Mouse (Mus musculus) hindbrain, embryonic 12.5 days (tissue): ENCODE results near the gene B4galnt1. TPM values are rescaled to one million over a fixed set of nuclear protein-coding genes. Genes with fewer than 3 reads are reported as not detected.

Experiments used
- ATAC-seq: fragments of 200-750 bp; cut with Nextera tagmentation; 2 replicates; pipeline ENCODE4 v1.8.0; 2017; ENCODE audit warnings: moderate TSS enrichment; ENCODE audit not compliant: low FRiP score
- H3K27ac ChIP-seq: fragments of 300-500 bp; sonication (generic); 2 replicates; pipeline ENCODE4 v1.5.1; 2016; ENCODE audit warnings: mild to moderate bottlenecking
- H3K27me3 ChIP-seq: fragments of 300-500 bp; sonication (generic); 2 replicates; pipeline ENCODE4 v1.6.1; 2016; ENCODE audit warnings: mild to moderate bottlenecking
- H3K36me3 ChIP-seq: fragments of 300-500 bp; sonication (generic); 2 replicates; pipeline ENCODE4 v1.6.1; 2016; ENCODE audit warnings: mild to moderate bottlenecking
- H3K4me1 ChIP-seq: fragments of 300-500 bp; sonication (generic); 2 replicates; pipeline ENCODE4 v1.6.1; 2016
- H3K4me2 ChIP-seq: fragments of 300-500 bp; sonication (generic); replicated peaks from 2 replicates; pipeline ENCODE4 v1.6.1; 2016; ENCODE audit warnings: mild to moderate bottlenecking
- H3K4me3 ChIP-seq: fragments of 300-500 bp; sonication (generic); 2 replicates; pipeline ENCODE4 v1.5.1; 2016; ENCODE audit warnings: mild to moderate bottlenecking
- H3K9ac ChIP-seq: fragments of 300-500 bp; sonication (generic); 2 replicates; pipeline ENCODE4 v1.6.1; 2016; ENCODE audit warnings: mild to moderate bottlenecking, moderate library complexity
- H3K9me3 ChIP-seq: fragments of 300-500 bp; sonication (generic); replicated peaks from 2 replicates; pipeline ENCODE4 v1.6.1; 2016; ENCODE audit warnings: mild to moderate bottlenecking
- WGBS: fragments of 180-500 bp; shearing (Covaris S2); methylation state at CpG from one replicate; pipeline ENCODE4 v1.1.7; 2016; 5-methylcytosine and 5-hydroxymethylcytosine counted together
- polyA plus RNA-seq: library from polyadenylated mRNA; unstranded; fragments of >200 nt; fragmentation: Nextera tagmentation; extraction: Ambion mirVana; gene quantifications from 2 replicates; pipeline ENCODE4 v1.2.1, GENCODE M21; 2016

Gene B4galnt1
- polyA plus RNA-seq, 1 experiment from 2014 or later: 21.6 TPM

- Histone ChIP-seq H3K27ac (no peak overlapping the region), H3K4me3 (no peak overlapping the region), H3K4me2 (no peak overlapping the region), H3K4me1 (peaks cover 23% of the 10 kb centered on the region), H3K36me3 (0 out of 2 replicates have a peak, but pooled peaks cover 6% of the 10 kb centered on the region), H3K27me3 (peaks cover 90% of the 10 kb centered on the region), H3K9me3 (no peaks in the 10 kb centered on the region), H3K9ac (no peak overlapping the region)
- WGBS: 53% methylated on average over 3 of the region's 3 CpGs
- ATAC-seq: no peak
Measured at GRCm38 (mm10) chr10:127176228-127176627, 11.2 kb downstream of the B4galnt1 start.

DNA sequence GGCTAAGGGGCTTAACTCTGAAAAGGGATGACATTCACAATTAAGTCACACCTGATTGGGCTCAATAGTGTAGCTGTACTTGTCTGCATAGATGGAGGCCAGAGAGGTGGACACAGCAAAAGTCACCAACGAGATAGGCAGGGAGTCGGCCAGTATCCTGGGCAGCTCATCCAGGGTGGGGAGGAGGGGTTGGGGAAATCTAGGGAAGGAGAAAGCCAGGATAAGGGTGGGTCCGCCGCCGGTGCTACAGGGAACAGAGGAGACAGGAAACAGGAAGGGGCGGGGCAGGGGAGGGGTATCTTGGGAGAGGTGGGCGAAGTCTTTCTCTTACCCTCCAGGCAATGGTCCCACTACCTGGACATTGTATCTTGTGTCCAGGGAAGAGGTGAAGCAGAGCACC lies 11.7 kb downstream of the B4galnt1 start:
- 8% methylated on average over 7 of the region's 7 CpGs for WGBS
- H3K4me3 ChIP-seq: no peak overlapping the region

GRCm38 (mm10) chr10:127177235-127177634 lies 12.2 kb downstream of the B4galnt1 start:
- no peak overlapping the region for H3K27ac ChIP-seq
- no peak overlapping the region for H3K9ac ChIP-seq
- H3K36me3 ChIP-seq: 0 out of 2 replicates have a peak, but pooled peaks cover 6% of the 10 kb centered on the region
- WGBS: 17% methylated on average over 9 of the region's 9 CpGs
- peaks cover 23% of the 10 kb centered on the region for H3K4me1 ChIP-seq
- H3K4me3 ChIP-seq: no peak overlapping the region; the same call in 1 of the 2 replicates
- H3K9me3 ChIP-seq: no peaks in the 10 kb centered on the region
- H3K4me2 ChIP-seq: peak overlapping the region; percentile 46; the same call in 1 of the 2 replicates
- peaks cover 89% of the 10 kb centered on the region for H3K27me3 ChIP-seq
- ATAC-seq: no peak

More for the DNA sequence above, 11.7 kb downstream of the B4galnt1 start:
- Histone ChIP-seq H3K9me3 (no peaks in the 10 kb centered on the region), H3K27me3 (peaks cover 90% of the 10 kb centered on the region), H3K4me2 (0 out of 2 replicates have a peak overlapping the region, but pooled peaks have one; percentile 6), H3K9ac (no peak overlapping the region), H3K36me3 (0 out of 2 replicates have a peak, but pooled peaks cover 6% of the 10 kb centered on the region), H3K4me1 (peaks cover 23% of the 10 kb centered on the region), H3K27ac (no peak overlapping the region)
- no peak for ATAC-seq

GRCm38 (mm10) chr10:127177719-127178118 lies 12.7 kb downstream of the B4galnt1 start:
- H3K4me3 ChIP-seq: peak overlapping the region; percentile 20
- H3K36me3 ChIP-seq: 0 out of 2 replicates have a peak, but pooled peaks cover 6% of the 10 kb centered on the region
- no peak overlapping the region for H3K9ac ChIP-seq
- peaks cover 88% of the 10 kb centered on the region for H3K27me3 ChIP-seq
- H3K4me1 ChIP-seq: peaks cover 23% of the 10 kb centered on the region
- peak; percentile 48 for ATAC-seq
- H3K4me2 ChIP-seq: peak overlapping the region; percentile 46
- H3K9me3 ChIP-seq: no peaks in the 10 kb centered on the region
- H3K27ac ChIP-seq: no peak overlapping the region
- 1% methylated on average over 23 of the region's 23 CpGs for WGBS

GRCm38 (mm10) chr10:127178286-127179027 lies 13.4 kb downstream of the B4galnt1 start:
- Histone ChIP-seq H3K27me3 (peaks cover 84% of the 10 kb centered on the region), H3K4me2 (peak overlapping the region; percentile 46), H3K27ac (no peak overlapping the region), H3K9me3 (no peaks in the 10 kb centered on the region), H3K36me3 (0 out of 2 replicates have a peak, but pooled peaks cover 6% of the 10 kb centered on the region), H3K4me1 (peaks cover 24% of the 10 kb centered on the region), H3K4me3 (peak overlapping the region; percentile 20), H3K9ac (no peak overlapping the region)
- WGBS: 4% methylated on average over 41 of the region's 41 CpGs
- ATAC-seq: no peak

- peak within 1 kb of the TSS; percentile 21 for H3K4me3 ChIP-seq
- H3K36me3 ChIP-seq: no peaks in the 10 kb centered on the region
- peak within 1 kb of the TSS; percentile 44 for H3K4me2 ChIP-seq
- ATAC-seq: no peak
- peaks cover 37% of the 10 kb centered on the region for H3K4me1 ChIP-seq
- 1% methylated on average over 34 of the region's 34 CpGs for WGBS
- no peaks in the 10 kb centered on the region for H3K9me3 ChIP-seq
- H3K9ac ChIP-seq: peak within 1 kb of the TSS; percentile 45
- H3K27ac ChIP-seq: no peak within 1 kb of the TSS
- H3K27me3 ChIP-seq: peaks cover 79% of the 10 kb centered on the region
Measured at GRCm38 (mm10) chr10:127179871-127180694, 15.1 kb downstream of the B4galnt1 start, which contains the start of gene Slc26a10. Gene Slc26a10 (minus strand): TSS chr10:127180645.

- peaks cover 41% of the 10 kb centered on the region for H3K4me1 ChIP-seq
- 0 out of 2 replicates have a peak overlapping the region, but pooled peaks have one; percentile 21 for H3K4me3 ChIP-seq
- WGBS: 11% methylated on average over 3 of the region's 3 CpGs
- no peak for ATAC-seq
- 0 out of 2 replicates have a peak, but pooled peaks cover 2% of the 10 kb centered on the region for H3K36me3 ChIP-seq
- H3K9me3 ChIP-seq: no peaks in the 10 kb centered on the region
- H3K4me2 ChIP-seq: no peak overlapping the region
- H3K9ac ChIP-seq: no peak overlapping the region
- peaks cover 74% of the 10 kb centered on the region for H3K27me3 ChIP-seq
- no peak overlapping the region for H3K27ac ChIP-seq
Measured at GRCm38 (mm10) chr10:127180695-127181047, 15.6 kb downstream of the B4galnt1 start.

- WGBS: 72% methylated on average over 6 of the region's 6 CpGs
- no peak for ATAC-seq
Measured at GRCm38 (mm10) chr10:127181566-127181965, 16.5 kb downstream of the B4galnt1 start.

DNA sequence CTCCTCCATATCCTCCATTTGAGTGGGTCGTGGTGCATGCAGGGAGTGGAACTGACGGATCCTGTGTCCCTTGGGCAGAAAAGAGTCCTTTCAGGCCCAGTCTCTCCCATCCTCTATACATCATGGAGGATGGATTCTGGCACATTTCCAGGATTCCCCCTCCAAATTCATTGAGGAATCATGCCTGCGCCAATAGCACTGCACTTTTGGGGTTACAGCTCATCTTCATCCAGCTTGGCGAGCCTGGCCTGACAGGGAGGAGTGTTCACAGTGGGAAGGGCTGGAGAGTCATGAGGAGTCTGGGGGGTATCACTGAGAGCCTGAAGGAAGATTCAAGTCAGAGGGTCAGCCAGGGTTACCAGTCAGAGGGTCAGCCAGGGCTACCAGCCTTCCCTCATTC lies 17.6 kb downstream of the B4galnt1 start:
- Histone ChIP-seq H3K27me3 (peaks cover 55% of the 10 kb centered on the region), H3K36me3 (0 out of 2 replicates have a peak, but pooled peaks cover 4% of the 10 kb centered on the region), H3K27ac (no peak overlapping the region), H3K9ac (0 out of 2 replicates have a peak overlapping the region, but pooled peaks have one; percentile 28), H3K4me1 (peaks cover 46% of the 10 kb centered on the region), H3K9me3 (no peaks in the 10 kb centered on the region), H3K4me2 (no peak overlapping the region), H3K4me3 (no peak overlapping the region)
- WGBS: 85% methylated on average over 4 of the region's 4 CpGs
- ATAC-seq: no peak

More at GRCm38 (mm10) chr10:127181566-127181965, 16.5 kb downstream of the B4galnt1 start:
- peaks cover 66% of the 10 kb centered on the region for H3K27me3 ChIP-seq
- H3K9me3 ChIP-seq: no peaks in the 10 kb centered on the region
- H3K4me2 ChIP-seq: no peak overlapping the region
- H3K4me1 ChIP-seq: peaks cover 41% of the 10 kb centered on the region
- no peak overlapping the region for H3K27ac ChIP-seq
- H3K36me3 ChIP-seq: 0 out of 2 replicates have a peak, but pooled peaks cover 4% of the 10 kb centered on the region
- H3K9ac ChIP-seq: no peak overlapping the region
- no peak overlapping the region for H3K4me3 ChIP-seq

DNA sequence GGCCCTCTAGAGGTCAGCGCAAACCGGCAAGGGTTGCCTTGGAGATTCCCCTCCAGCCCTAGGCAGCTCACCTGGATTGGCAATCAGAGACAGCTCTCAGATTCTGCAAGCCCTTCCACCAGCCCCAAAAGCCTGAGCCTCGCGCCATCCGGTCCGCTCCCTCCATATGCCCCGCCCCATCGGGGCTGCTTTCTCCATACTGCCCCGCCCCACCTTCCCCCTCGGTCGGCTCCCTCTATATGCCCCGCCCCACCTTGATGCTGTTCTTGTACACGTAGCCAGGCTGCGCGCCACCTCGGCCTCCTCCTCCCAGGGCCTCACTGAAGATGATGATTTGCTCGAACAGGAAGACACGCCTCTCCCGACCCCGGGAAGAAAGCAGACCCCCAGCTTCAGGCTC lies 18.7 kb downstream of the B4galnt1 start:
- no peak overlapping the region for H3K4me3 ChIP-seq
- 17% methylated on average over 20 of the region's 20 CpGs for WGBS
- H3K4me1 ChIP-seq: peaks cover 43% of the 10 kb centered on the region
- H3K9ac ChIP-seq: no peak overlapping the region
- H3K4me2 ChIP-seq: peak overlapping the region; percentile 24
- ATAC-seq: no peak
- peaks cover 44% of the 10 kb centered on the region for H3K27me3 ChIP-seq
- H3K36me3 ChIP-seq: 0 out of 2 replicates have a peak, but pooled peaks cover 4% of the 10 kb centered on the region
- H3K9me3 ChIP-seq: no peaks in the 10 kb centered on the region
- H3K27ac ChIP-seq: no peak overlapping the region

- no peak overlapping the region for H3K4me3 ChIP-seq
- ATAC-seq: no peak
- no peaks in the 10 kb centered on the region for H3K9me3 ChIP-seq
- 0 out of 2 replicates have a peak, but pooled peaks cover 4% of the 10 kb centered on the region for H3K36me3 ChIP-seq
- no peak overlapping the region for H3K9ac ChIP-seq
- H3K4me1 ChIP-seq: peaks cover 51% of the 10 kb centered on the region
- WGBS: 65% methylated on average over 9 of the region's 9 CpGs
- no peak overlapping the region for H3K4me2 ChIP-seq
- H3K27ac ChIP-seq: no peak overlapping the region
- peaks cover 31% of the 10 kb centered on the region for H3K27me3 ChIP-seq
Measured at GRCm38 (mm10) chr10:127185101-127185500, 20.1 kb downstream of the B4galnt1 start.

- Histone ChIP-seq H3K9ac (no peak overlapping the region), H3K36me3 (0 out of 2 replicates have a peak, but pooled peaks cover 4% of the 10 kb centered on the region), H3K9me3 (no peaks in the 10 kb centered on the region), H3K4me1 (peaks cover 51% of the 10 kb centered on the region), H3K4me2 (no peak overlapping the region), H3K4me3 (no peak overlapping the region), H3K27ac (no peak overlapping the region), H3K27me3 (peaks cover 27% of the 10 kb centered on the region)
- WGBS: 85% methylated on average over 15 of the region's 15 CpGs
- ATAC-seq: no peak
Measured at GRCm38 (mm10) chr10:127185506-127185905, 20.5 kb downstream of the B4galnt1 start.
